Mouse (Mus musculus): ENCODE results near the gene Ube2a. TPM values are rescaled to one million over a fixed set of nuclear protein-coding genes. Genes with fewer than 3 reads are reported as not detected.

Ube2a gene
- polyA plus RNA-seq (2012; fragmentation: generic; extraction: Trizol) = 64.8 TPM
- long read RNA-seq, experiment 1, transcript Ube2a-201 (6 exons, 1,732 nt) = major isoform, 54 of 57 reads
- long read RNA-seq, experiment 1, partial matches to known transcripts = 2 of 57 reads
- long read RNA-seq, experiment 1, other reads (novel, unspliced or antisense) = 0 of 57 reads
- long read RNA-seq, experiment 2, transcript Ube2a-201 (6 exons, 1,732 nt) = major isoform, 64 of 64 reads
- long read RNA-seq, experiment 2, partial matches to known transcripts = 0 of 64 reads
- long read RNA-seq, experiment 2, other reads (novel, unspliced or antisense) = 0 of 64 reads

GRCm38 (mm10) chrX:36873765-36874164 lies at the start of gene Ube2a, which contains the start of gene C330007P06Rik:
Gene Ube2a (plus strand): TSS chrX:36873900.
Gene C330007P06Rik (minus strand): TSS chrX:36874111.
- Histone ChIP-seq H3K36me3 (ENCODE audit: control insufficient read depth, insufficient read depth) (peaks cover 5% of the 10 kb centered on the region), H3K4me3 (ENCODE audit: insufficient read depth, poor library complexity, severe bottlenecking) (peak within 1 kb of the TSS; percentile 41), H3ac (ENCODE audit: control insufficient read depth, insufficient read length, low read depth) (peak within 1 kb of the TSS; percentile 91), H3K79me2 (ENCODE audit: control insufficient read depth, insufficient read depth) (peaks cover 21% of the 10 kb centered on the region), H3K79me3 (ENCODE audit: low read depth) (peaks cover 5% of the 10 kb centered on the region), H3K27me3 (ENCODE audit: control insufficient read depth, insufficient read depth, insufficient read length) (no peaks in the 10 kb centered on the region)
- no peak for TF ChIP-seq USF1 (IDR thresholded peaks at IDR 0.05; ENCODE audit: low read depth)
- no peak for TF ChIP-seq FOSL1 (IDR thresholded peaks at IDR 0.05; ENCODE audit: insufficient read depth, low read length, poor library complexity, severe bottlenecking)
- no peak for TF ChIP-seq MAX (IDR thresholded peaks at IDR 0.05)
- no peak for TF ChIP-seq CTCF (IDR thresholded peaks at IDR 0.05; ENCODE audit: control insufficient read depth, insufficient read depth, insufficient read length)
- TF ChIP-seq MYOG (IDR thresholded peaks at IDR 0.05; ENCODE audit: control insufficient read depth, extremely low read depth, insufficient read length) = no peak
- TF ChIP-seq CEBPB (IDR thresholded peaks at IDR 0.05; ENCODE audit: low read depth) = no peak
- no peak for TF ChIP-seq MYOD1 (IDR thresholded peaks at IDR 0.05; ENCODE audit: control insufficient read depth, insufficient read length, low read depth)

- Histone ChIP-seq H3ac (ENCODE audit: control insufficient read depth, insufficient read length, low read depth) (no peak overlapping the region), H3K79me3 (ENCODE audit: low read depth) (no peaks in the 10 kb centered on the region), H3K79me2 (ENCODE audit: control insufficient read depth, insufficient read depth) (no peaks in the 10 kb centered on the region), H3K4me3 (ENCODE audit: insufficient read depth, poor library complexity, severe bottlenecking) (no peak overlapping the region), H3K36me3 (ENCODE audit: control insufficient read depth, insufficient read depth) (no peaks in the 10 kb centered on the region), H3K27me3 (ENCODE audit: control insufficient read depth, insufficient read depth, insufficient read length) (no peaks in the 10 kb centered on the region)
- TF ChIP-seq CTCF (IDR thresholded peaks at IDR 0.05; ENCODE audit: control insufficient read depth, insufficient read depth, insufficient read length) (no peak), USF1 (IDR thresholded peaks at IDR 0.05; ENCODE audit: low read depth) (no peak), MYOG (IDR thresholded peaks at IDR 0.05; ENCODE audit: control insufficient read depth, extremely low read depth, insufficient read length) (no peak), MYOD1 (IDR thresholded peaks at IDR 0.05; ENCODE audit: control insufficient read depth, insufficient read length, low read depth) (no peak), MAX (IDR thresholded peaks at IDR 0.05) (no peak), FOSL1 (IDR thresholded peaks at IDR 0.05; ENCODE audit: insufficient read depth, low read length, poor library complexity, severe bottlenecking) (no peak), CEBPB (IDR thresholded peaks at IDR 0.05; ENCODE audit: low read depth) (no peak)
These were observed 49.6 kb upstream of the Ube2a start for GRCm38 (mm10) chrX:36823932-36824711.

- H3ac ChIP-seq (ENCODE audit: control insufficient read depth, insufficient read length, low read depth) = no peak overlapping the region
- no peaks in the 10 kb centered on the region for H3K36me3 ChIP-seq (ENCODE audit: control insufficient read depth, insufficient read depth)
- H3K4me3 ChIP-seq (ENCODE audit: insufficient read depth, poor library complexity, severe bottlenecking) = no peak overlapping the region
- TF ChIP-seq CEBPB (IDR thresholded peaks at IDR 0.05; ENCODE audit: low read depth) (no peak), USF1 (IDR thresholded peaks at IDR 0.05; ENCODE audit: low read depth) (no peak), FOSL1 (IDR thresholded peaks at IDR 0.05; ENCODE audit: insufficient read depth, low read length, poor library complexity, severe bottlenecking) (no peak), MAX (IDR thresholded peaks at IDR 0.05) (no peak), CTCF (IDR thresholded peaks at IDR 0.05; ENCODE audit: control insufficient read depth, insufficient read depth, insufficient read length) (no peak), MYOD1 (IDR thresholded peaks at IDR 0.05; ENCODE audit: control insufficient read depth, insufficient read length, low read depth) (no peak), MYOG (IDR thresholded peaks at IDR 0.05; ENCODE audit: control insufficient read depth, extremely low read depth, insufficient read length) (no peak)
- H3K27me3 ChIP-seq (ENCODE audit: control insufficient read depth, insufficient read depth, insufficient read length) = no peaks in the 10 kb centered on the region
- no peaks in the 10 kb centered on the region for H3K79me3 ChIP-seq (ENCODE audit: low read depth)
- no peaks in the 10 kb centered on the region for H3K79me2 ChIP-seq (ENCODE audit: control insufficient read depth, insufficient read depth)
These were observed 48.7 kb upstream of the Ube2a start for GRCm38 (mm10) chrX:36825032-36825431.

- Histone ChIP-seq H3K4me3 (ENCODE audit: insufficient read depth, poor library complexity, severe bottlenecking) (no peak overlapping the region), H3K27me3 (ENCODE audit: control insufficient read depth, insufficient read depth, insufficient read length) (no peaks in the 10 kb centered on the region), H3K79me2 (ENCODE audit: control insufficient read depth, insufficient read depth) (no peaks in the 10 kb centered on the region), H3K36me3 (ENCODE audit: control insufficient read depth, insufficient read depth) (no peaks in the 10 kb centered on the region), H3ac (ENCODE audit: control insufficient read depth, insufficient read length, low read depth) (no peak overlapping the region), H3K79me3 (ENCODE audit: low read depth) (no peaks in the 10 kb centered on the region)
- no peak for TF ChIP-seq MYOG (IDR thresholded peaks at IDR 0.05; ENCODE audit: control insufficient read depth, extremely low read depth, insufficient read length)
- TF ChIP-seq MYOD1 (IDR thresholded peaks at IDR 0.05; ENCODE audit: control insufficient read depth, insufficient read length, low read depth) = no peak
- no peak for TF ChIP-seq CEBPB (IDR thresholded peaks at IDR 0.05; ENCODE audit: low read depth)
- no peak for TF ChIP-seq CTCF (IDR thresholded peaks at IDR 0.05; ENCODE audit: control insufficient read depth, insufficient read depth, insufficient read length)
- no peak for TF ChIP-seq USF1 (IDR thresholded peaks at IDR 0.05; ENCODE audit: low read depth)
- no peak for TF ChIP-seq MAX (IDR thresholded peaks at IDR 0.05)
These were observed 46.8 kb upstream of the Ube2a start for GRCm38 (mm10) chrX:36826873-36827272.

GRCm38 (mm10) chrX:36830271-36830670 lies 43.4 kb upstream of the Ube2a start:
- Histone ChIP-seq H3K79me2 (ENCODE audit: control insufficient read depth, insufficient read depth) (no peaks in the 10 kb centered on the region), H3K27me3 (ENCODE audit: control insufficient read depth, insufficient read depth, insufficient read length) (no peaks in the 10 kb centered on the region), H3K79me3 (ENCODE audit: low read depth) (no peaks in the 10 kb centered on the region), H3K36me3 (ENCODE audit: control insufficient read depth, insufficient read depth) (no peaks in the 10 kb centered on the region), H3K4me3 (ENCODE audit: insufficient read depth, poor library complexity, severe bottlenecking) (no peak overlapping the region), H3ac (ENCODE audit: control insufficient read depth, insufficient read length, low read depth) (no peak overlapping the region)
- no peak for TF ChIP-seq MYOD1 (IDR thresholded peaks at IDR 0.05; ENCODE audit: control insufficient read depth, insufficient read length, low read depth)
- no peak for TF ChIP-seq USF1 (IDR thresholded peaks at IDR 0.05; ENCODE audit: low read depth)
- TF ChIP-seq FOSL1 (IDR thresholded peaks at IDR 0.05; ENCODE audit: insufficient read depth, low read length, poor library complexity, severe bottlenecking) = no peak
- TF ChIP-seq CTCF (IDR thresholded peaks at IDR 0.05; ENCODE audit: control insufficient read depth, insufficient read depth, insufficient read length) = no peak
- no peak for TF ChIP-seq MYOG (IDR thresholded peaks at IDR 0.05; ENCODE audit: control insufficient read depth, extremely low read depth, insufficient read length)
- TF ChIP-seq CEBPB (IDR thresholded peaks at IDR 0.05; ENCODE audit: low read depth) = no peak
- TF ChIP-seq MAX (IDR thresholded peaks at IDR 0.05) = no peak

All from C2C12 (cell line).